Mouse (Mus musculus) stomach, postnatal 0 days (tissue): ENCODE results near the gene Ascc1.

Source experiments
- CTCF ChIP-seq: IDR thresholded peaks from 2 replicates; pipeline ENCODE4 v1.5.1; 2016; ENCODE audit warnings: antibody characterized with exemption, low read depth, mild to moderate bottlenecking, moderate library complexity
- EP300 ChIP-seq: optimal IDR thresholded peaks from 2 replicates; pipeline ENCODE3; 2016; ENCODE audit warnings: antibody characterized with exemption

- TF ChIP-seq CTCF (no peak), EP300 (no peak)
Measured at GRCm38 (mm10) chr10:60016223-60016622, 13.6 kb downstream of the Ascc1 start.
